Mouse (Mus musculus): ENCODE data around the gene Cog7.

Gene Cog7

DNA sequence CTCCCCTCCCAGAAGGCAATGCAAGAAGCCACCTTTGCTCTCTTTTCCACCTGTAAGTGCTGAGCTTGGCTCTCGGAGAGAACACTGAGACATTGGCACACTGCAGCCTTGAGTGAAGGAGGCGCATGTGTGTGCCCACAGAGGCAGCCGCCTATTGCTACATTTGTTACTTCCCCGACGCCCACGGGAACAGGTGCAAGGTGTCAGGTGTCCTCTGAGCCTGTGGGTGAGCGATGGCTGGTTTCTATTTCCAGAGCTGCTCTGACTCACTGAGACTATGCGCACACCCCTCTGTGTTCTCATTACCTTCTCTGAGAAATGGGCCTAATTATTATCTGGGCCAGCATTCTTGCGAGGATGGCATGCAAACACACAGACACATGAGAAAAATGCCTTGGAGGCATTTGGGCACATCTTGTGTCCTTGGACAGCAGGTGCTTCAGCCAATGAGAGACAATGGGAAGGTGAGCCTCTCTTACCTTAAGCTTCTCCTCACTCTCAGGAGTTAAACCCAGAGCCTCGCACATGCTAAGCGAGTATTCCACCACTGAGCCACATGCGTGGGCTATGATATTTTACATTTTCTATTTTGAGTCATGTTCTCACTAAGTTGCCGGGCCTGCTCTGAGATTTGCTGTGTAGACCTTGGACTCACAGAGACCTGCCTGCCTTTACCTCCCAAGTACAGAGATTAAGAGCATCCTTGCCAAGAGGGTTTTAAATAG lies 90.7 kb downstream of the Cog7 start:
- DNase-seq: no peak

DNA sequence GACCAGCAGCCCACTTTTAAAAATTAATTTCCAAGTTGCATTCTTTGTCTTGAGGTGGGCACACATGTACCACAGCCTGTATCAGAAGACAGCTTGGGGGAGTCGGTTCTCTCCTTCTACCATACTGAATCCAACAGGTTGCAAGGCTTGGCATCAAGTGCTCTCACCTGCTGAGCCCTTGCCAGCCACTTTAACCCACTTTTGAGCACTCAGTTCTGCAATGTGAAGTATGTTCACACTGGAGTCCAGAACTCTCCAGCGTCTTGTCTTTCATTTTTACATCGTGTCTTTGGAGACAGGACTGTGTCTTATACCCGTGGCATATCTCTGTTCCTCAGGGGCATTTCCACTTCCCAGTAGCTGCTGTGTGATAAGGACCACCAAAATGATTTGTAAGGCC lies 101.3 kb downstream of the Cog7 start:
- no peak for DNase-seq

DNA sequence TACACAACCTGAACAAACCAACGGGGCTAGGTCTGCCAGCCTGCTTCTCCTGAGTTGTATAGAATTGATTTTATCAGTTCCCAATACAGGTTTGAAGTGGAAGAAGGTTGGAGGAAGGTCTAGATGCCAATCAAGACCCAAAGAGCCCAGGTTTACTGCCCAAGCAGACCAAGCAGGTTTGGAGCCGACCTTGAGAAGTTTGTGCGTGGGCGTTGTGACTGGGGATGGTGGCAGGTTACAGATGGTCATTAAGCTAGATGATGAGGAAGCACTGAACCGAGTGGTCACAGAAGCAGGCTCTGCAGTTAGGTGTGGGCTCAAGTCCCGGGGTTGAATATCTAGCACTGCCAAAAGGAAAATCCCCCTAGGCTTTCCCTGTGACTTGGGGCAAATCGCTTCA lies 106.7 kb downstream of the Cog7 start:
- no peak for DNase-seq

DNA sequence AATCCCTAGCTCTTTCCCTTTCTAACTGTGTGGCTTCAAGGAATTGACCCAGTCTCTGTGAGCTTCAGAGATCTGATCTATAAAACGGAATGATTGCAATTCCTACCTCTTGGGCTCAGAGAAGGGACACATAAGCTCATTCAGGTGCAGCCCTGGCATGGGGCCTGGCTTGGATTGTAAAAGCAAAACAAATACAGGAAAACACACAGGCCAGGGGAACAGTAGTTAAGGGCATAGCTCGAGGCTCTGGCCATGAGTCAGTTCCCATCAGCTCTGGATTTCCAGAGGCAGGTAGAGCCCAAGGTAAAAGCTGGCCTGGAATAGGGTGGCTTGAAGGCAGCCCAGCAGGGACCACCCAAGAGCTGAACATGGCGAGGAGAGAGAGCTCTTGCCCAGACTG lies 107.5 kb downstream of the Cog7 start:
- no peak for DNase-seq

DNA sequence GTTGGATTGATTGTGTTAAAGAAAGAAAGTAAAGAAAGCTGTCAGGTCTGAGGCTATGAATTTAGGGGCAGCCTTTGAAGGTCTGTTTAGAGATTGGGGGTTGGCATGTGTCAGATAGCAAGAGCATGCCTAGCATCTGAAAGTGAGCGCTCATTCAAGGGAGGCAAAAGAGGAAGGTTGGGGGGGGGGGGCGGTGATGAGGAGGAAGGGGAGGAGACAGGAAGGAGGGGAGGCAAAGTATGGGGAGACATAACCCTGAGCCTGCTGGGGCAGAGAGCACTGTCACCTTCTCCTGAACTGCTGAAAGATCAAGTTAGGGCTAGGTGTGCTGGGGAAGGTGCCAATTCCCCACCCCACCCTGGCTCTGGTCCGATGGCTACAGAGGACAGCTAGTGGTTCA lies 109.9 kb downstream of the Cog7 start:
- no peak for DNase-seq

DNA sequence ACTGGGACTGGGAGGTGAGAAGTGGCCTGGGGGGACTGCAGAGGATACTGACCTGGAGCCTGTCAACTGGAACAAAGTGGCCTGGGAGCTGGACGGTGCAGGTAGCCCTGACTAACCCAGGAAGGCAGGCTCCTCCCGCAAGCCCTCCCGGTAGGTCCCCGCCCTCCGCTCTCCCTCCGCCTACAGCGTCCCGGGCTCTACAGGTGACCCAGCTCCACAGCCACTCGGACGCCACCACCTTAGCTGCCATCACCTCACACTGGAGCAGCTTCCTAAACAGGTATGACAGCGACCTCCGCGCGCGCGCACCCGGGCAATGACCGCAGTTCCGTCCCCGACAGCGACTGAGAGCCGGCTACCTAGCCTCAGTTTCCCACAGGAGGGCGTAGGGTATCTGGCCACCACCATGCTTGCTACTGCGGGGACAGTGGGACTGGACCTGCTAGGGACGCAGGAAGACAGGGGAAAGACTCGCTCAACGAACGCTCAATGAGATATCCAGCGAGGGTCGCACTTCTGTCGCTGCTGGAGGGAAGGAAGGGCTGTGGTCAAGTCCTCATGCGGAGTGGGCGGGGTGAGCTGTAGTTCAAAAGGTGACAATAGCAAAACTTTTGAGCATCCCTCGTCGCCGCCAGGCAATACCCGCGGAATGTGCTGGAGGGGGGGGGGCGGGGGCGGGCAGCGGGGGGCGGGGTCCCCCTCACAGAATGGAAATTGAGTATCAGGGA lies 116.5 kb downstream of the Cog7 start, which contains the start of gene Scnn1b:
Gene Scnn1b, plus strand, starts transcription at position 181 of the 728 bp plus-strand sequence.
- DNase-seq: no peak

DNA sequence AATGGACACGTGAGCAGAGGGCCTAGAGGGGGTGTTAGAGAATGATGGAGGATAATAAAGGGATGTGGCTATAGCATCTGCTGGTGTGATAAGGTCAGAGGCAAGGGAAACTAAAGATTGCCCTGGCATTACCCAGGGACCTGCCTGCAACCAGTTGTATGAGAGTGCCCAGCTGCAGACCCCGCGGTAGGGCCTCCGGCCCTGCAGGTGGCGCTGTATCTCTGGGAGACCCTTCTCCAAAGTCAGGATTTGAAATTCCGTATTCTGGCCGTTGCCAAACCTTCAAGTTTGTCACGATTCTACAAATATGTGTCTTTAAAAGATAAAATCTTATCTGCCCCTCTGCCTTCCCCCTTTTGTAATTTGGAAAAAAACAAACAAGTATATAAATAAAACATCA lies 122.6 kb downstream of the Cog7 start:
- DNase-seq: no peak

DNA sequence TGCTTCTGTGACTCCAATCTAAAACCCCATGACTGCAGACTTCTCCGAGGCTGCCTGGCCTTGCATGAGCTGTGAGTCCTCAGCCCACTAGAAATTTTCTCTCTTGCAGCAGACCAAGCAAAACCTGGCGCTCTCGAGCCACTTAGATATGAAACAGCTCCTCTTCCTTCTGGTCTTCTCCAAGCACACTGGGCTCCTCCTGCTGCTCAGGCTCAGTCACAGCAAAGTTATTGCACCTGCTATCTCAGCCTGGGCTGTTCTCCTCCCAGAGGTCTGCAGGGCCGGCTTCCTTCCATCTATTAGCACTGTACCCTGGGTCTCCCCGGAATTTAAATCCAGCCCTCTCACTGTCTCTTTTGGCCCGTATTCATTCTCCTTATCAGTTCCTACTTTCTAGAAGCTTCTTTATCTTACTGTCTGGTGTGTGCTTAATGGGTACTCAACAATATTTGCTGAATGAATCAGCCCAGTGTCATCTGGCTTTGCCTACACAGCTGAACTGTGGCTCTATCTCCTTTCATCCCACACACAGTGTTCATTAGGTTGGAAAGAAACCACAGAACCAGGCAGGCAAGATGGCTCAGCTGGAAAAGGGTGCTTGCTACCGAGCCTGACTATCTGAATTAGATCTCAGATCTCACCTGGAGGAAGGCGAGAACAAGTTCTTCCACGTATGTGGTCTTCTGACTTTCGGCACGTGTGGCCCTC lies 124.2 kb downstream of the Cog7 start:
- no peak for DNase-seq

DNA sequence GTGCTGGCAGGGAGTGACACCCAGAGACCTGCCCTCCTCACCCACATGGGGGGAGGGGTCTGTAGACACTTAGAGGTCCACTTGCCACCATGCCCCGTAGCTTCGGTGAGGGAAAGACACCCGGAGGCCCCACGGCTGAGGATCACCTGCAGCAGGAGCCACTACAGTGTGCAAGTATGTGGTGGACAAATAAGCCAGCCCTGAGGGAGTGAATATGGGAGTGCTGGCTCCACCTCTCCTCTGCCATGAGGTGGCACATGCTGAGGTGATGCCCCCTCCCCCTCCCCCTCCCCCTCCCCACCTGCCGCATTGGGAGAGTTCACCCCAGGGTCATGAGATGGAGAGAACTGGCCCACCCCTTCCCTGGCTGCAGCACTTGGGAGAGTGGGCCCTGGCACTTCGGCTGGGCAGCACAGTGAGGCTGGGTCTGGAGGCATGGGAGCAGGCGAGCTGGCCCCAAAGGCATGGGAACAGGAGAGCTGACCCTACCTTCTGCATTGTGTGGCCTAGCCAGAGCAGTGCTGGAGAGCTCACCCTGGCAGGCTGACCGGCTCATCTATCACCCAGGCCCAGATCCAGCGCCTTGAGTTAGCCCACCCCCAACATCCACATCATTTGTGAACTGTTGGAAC lies 132.9 kb downstream of the Cog7 start:
- no peak for DNase-seq

DNA sequence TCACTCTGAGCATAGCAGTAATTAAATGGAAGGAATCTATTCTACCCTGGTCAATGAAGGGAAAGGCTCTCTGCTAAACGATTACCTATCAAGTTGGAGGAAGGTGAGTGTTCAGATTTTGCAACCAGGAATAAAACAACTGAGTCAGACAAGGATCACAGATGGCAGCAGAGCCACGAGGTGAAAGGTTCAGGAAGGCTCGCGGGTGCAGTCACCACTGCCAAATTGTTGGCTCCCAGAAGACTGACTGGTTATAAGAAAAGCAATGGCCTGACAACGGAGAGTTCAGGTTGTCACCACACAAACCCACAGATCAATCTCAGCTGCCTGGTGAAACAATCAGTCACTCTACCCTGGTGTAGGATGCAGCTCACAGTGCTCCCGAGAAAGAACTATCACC lies 135.5 kb downstream of the Cog7 start:
- DNase-seq: no peak

DNA sequence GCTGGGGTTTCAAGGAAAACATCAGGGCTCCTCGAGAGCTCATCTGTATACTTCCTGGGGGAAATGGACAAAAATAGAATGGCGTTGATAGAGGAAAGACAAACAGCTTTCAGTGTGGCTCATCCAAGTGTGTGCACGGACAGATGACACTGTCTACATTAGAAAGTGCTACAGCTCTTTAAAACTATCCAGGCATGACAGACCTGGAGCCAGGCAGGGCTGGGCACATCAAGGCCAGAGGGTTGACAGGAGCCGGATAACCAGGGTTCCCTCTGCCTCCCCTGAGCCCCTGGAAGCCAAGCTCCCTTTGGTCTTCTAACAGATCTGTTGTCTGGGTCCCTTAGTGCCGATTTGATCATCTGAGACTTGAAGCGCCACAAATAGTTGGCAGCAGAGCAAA lies 139.3 kb downstream of the Cog7 start:
- DNase-seq: no peak

DNA sequence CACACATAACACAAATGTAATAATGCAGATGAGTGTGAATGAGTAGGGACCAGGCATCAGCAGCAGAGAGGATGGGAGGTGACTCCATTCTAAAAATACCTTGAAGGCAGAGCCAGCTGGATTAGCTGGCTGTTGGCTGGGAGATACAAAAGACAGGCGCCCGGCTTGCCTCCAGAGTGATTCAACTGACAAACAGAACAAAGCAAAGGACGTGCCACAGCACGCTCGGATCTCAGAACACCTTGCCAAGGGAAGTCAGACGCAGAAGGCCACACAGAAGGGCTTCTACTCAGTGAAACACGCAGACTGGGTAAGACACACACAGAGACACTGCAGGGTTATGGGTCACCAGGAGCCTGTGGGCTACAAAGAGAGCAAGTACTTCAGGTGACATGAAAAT lies 140.7 kb downstream of the Cog7 start:
- no peak for DNase-seq

DNA sequence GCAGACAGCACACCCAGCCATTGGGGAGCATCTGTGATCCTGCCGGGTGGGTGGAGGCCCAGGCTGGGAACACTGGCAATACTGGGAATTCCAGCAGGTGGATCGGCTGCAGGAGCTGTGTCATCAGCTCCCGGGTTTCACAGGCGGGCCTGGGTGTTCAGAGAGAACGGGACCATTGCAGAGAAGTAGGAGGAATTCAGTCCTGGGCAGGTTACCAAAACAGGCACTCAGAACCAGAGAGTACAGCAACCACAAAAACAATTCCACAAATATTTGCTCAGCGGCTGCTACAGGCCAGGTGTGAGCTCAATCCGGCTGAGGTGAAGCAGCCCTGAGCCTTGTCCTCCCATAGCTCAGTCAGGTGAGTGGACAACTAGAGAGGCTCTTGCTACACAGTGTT lies 144.7 kb downstream of the Cog7 start:
- DNase-seq: no peak

DNA sequence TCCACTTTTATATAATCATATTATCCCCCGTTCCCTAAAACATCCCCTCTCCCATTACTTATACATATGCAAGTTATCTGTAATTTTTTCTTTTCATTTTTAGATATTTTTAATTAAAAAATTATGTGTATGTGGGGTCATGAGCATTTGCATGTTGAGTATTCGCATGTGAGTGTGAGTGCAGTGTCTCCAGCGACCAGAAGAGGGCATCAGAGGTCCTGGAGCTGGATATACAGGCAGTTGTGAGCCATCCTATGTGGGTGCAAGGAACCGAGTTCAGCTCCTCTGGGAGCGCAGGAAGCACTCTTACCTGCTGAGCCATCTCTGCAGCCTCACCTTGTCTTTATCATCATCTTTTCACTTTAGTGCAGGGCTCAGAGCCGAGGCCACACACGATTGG lies 146.1 kb downstream of the Cog7 start:
- no peak for DNase-seq

All from right cerebral cortex, postnatal 14 days (tissue).